Mouse (Mus musculus): ENCODE measurements at regions not wholly inside any gene's neighbourhood (a gene's known extent, or its start where the extent isn't known, plus 50 kb on each side); places are given as distances from the start of the nearest gene placed in this dataset.

- TF ChIP-seq CTCF (IDR thresholded peaks at IDR 0.05; ENCODE audit: borderline replicate concordance, insufficient read depth, low read length) (no peak), POLR2A (IDR thresholded peaks at IDR 0.05; ENCODE audit: low read depth, low read length) (no peak)
These were observed 62.9 kb upstream of the Klf14 start for GRCm38 (mm10) chr6:31021776-31022175.
